Mouse (Mus musculus): ENCODE data around the gene Vmn2r21.
"Not testable (repeated sequence)": the region's sequence is repeated elsewhere in the genome, so short reads cannot be mapped to it uniquely, and the experiment has no call there.

The Vmn2r21 gene

GRCm38 (mm10) chr6:123533306-123533705 lies at the start of gene Vmn2r21:
Gene Vmn2r21, minus strand, starts transcription at chr6:123533406.
- not testable (repeated sequence) for DNase-seq

DNA sequence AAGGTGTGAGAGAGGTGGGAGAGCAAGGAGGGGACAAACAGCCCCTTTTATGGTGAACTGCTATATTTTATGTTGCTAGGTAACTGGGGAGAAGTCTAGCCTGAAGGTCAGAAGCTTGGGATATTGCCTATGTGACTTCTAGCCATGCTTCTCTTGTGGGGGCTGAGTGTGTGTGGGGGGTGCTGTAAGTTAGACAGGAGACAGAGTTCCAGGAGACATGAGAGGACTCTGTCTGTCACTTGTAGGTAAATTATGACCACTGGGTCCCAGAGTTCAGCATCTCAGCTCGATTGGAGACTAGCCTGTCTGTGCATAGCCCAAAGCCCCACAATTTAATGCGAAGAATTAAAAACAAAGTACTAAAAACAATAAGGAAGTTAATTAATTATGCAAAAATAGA lies 41.5 kb upstream of the Vmn2r21 start:
- not testable (repeated sequence) for DNase-seq

GRCm38 (mm10) chr6:123539755-123540154 lies 6.5 kb upstream of the Vmn2r21 start:
- DNase-seq, result not testable (repeated sequence)

DNA sequence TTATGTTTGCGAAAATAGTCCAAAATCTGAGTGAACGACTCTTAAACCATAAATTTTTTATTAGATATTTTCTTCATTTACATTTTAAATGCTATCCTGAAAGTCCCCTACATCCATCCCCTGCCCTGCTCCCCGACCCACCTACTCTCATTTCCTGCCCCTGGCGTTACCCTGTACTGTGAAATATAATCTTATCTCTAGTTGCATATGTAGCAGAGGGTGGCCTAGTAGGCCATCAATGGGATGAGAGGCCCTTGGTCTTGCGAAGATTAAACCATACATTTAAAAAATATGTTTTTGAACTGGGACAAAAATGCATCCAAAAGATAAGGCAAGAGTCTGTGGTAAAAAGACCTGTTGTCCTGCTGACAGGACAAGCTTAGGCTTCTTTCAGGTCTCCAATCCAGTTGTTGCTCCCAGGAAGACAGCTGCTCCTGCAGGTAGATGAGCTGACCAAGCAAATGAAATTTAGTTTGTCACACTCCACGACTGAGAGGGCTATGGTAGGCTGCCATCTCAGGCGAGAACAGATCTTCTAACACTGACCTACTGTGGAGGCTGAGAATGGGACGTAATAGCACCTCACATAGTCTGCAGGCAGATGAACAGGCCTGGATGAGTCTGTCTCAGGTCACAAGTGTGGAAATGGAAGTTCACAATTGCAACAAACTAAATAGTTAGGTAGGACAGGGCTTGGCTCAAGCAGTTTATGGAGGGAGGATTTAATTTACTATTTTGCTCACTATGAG lies 10.8 kb downstream of the Vmn2r21 start:
- not testable (repeated sequence) for DNase-seq

DNA sequence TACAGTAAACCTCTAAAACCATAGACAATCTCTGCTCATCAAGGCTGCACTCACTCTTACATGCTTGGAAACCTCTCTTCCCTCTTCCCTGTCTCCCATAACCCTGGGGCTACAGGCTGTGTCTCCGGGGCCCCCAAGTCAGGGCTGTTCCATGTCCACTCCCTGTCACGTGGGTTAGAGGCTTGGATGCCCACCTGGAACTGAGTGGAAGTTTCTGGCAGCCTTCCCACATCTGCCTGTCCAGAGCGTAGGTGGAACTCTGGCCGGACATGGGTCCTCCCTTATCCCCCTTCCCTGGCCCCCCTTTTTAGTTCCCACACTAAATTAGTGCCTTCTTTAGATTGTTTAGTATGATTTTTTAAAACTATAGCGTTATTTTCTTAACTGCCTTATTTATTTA lies 60.2 kb downstream of the Vmn2r21 start:
- DNase-seq, result not testable (repeated sequence)

DNA sequence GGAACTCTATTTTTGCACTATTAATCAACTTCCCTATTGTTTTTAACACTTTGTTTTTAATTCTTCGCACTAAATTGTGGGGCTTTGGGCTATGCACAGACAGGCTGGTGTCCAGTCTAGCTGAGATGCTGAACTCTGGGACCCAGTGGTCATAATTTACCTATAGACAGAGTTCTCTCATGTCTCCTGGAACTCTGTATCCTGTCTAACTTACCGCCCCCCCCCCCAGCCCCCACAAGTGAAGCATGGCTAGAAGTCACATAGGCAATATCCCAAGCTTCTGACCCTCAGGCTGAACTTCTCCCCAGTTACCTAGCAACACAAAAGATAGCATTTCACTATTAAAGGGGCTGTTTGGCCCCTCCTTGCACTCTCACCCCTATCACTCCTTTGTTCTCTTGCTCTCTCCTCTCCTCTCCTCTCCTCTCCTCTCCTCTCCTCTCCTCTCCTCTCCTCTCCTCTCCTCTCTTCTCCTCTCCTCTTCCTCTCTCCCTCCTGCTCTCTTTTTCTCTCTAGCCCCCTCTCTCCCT lies 60.7 kb downstream of the Vmn2r21 start:
- not testable (repeated sequence) for DNase-seq

- DNase-seq, result not testable (repeated sequence)
These were observed 64.6 kb downstream of the Vmn2r21 start for GRCm38 (mm10) chr6:123468651-123469050.
